Mouse (Mus musculus) spleen, postnatal 14 days (tissue): ENCODE measurements around the gene Fam19a1.
"Not testable (repeated sequence)": the region's sequence is repeated elsewhere in the genome, so short reads cannot be mapped to it uniquely, and the experiment has no call there.

ENCODE experiments used
- DNase-seq, 2 experiments: peaks; one replicate each; pipeline ENCODE4 v3.0.0; 2021 to 2022; ENCODE audit warnings: low spot score in 2 of 2

The Fam19a1 gene

DNA sequence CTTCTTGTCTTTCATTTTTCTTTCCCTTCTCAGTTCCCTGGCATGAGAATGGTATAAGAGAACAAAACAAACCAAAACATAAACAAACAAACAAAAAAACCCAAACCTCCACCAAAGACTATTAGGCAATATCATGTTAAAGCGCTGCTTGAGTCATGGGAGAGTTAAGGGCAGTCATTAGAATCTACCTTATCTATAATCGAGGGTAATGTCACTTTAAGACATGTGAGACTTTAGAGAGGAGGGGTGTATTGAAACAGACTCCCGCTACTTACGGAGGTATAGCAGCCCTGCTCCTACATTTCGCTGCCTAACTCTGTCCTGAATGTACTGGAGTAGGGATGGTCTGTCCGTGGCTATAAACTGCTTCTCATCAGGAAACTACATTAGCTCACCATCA lies at the start of gene Fam19a1:
Gene Fam19a1, plus strand, starts transcription at position 301 of the 400 bp plus-strand sequence.
- DNase-seq: no peak

DNA sequence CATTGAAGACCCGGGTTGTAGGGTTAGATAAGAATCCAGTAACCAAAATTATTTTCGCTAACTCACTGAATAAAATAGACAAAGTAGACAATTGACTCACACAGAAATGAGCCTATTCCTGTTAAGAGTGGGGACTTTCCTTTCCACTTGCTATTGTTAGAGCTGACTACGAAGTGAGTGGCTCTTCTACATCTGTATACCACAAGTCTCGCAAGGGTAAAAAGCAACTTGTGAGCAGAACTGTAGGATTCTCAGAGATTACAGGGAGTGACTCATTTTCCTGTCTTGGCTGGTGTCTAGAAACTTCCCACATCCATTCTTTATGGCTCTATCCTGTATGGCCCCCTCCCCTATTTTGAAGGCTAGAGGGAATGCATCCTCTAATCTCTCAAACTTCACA lies 41.9 kb upstream of the Fam19a1 start:
- DNase-seq: no peak

DNA sequence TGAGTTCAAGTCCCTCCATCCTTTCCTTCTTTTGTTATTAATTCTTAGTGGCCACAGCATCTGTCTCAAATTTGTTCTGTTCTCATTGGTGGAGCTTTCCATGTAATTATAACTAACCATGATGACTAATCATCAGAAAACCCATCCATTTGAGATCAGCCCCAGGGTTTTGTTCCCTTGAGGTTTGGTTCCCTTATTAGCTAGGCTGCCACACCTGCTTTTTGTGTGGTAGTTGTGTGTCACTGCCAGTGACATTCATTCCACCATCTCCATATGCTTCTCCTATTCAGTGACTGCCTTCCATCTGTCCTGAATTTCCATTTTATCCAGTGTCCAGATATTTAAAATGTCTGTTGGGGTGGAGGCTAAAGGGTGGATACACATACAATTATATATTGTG lies 41.4 kb upstream of the Fam19a1 start:
- no peak for DNase-seq

DNA sequence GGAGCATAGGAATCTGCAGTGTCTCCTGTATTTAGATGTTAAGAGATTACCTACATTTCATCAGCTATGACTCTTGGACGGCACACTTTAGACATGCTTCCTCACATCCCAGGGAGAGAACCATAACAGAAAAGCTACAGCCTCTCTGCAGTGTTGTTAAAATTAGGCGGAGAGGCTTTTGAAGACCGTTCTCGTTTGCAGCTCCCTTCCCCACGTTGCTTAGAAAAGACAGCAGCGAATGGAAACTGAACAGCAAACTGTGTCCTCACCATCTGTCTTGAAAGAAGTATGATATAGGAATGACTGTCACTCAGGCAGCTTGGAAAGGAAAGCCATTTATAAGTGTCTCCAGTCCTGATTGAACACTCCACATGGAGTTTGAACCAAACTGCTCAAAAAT lies 23.0 kb upstream of the Fam19a1 start:
- no peak for DNase-seq

DNA sequence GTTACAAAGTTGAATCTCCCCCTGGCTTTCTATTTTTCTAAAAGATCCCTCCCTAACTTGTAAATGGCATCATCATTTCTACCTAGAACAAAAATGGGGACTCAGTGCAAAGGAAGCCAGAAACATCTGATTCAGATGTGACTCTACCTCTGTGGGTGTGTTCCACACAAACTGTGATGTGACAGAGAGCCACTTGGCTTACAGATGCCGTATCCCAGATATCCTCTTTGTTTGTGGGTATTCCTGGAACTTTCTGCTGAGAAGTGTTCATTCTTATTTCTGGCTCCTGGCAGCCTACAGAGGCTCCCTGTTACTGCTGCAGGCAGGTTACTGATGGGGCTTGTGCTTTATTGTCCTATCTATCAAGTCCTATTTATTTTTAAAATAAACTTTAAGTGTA lies 19.2 kb upstream of the Fam19a1 start:
- DNase-seq: no peak

DNA sequence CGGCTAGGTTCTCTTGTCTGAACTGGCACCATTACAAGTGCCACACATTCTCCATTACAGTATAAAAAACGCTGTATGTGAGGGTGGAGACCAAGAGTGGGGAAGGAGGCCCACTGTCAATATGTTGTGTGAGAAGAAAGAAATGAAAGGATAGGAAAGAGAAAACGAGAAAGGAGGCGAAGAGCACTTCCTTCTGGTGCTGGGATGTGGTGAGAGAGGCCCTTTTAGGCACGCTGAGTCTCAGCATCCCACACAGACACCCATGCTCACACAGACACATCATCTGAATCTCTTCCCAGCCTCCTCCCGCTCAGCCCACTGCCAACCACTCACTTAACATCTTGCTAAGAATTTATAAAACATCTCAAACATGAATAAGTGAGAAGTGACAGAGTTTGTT lies 14.7 kb upstream of the Fam19a1 start:
- no peak for DNase-seq

DNA sequence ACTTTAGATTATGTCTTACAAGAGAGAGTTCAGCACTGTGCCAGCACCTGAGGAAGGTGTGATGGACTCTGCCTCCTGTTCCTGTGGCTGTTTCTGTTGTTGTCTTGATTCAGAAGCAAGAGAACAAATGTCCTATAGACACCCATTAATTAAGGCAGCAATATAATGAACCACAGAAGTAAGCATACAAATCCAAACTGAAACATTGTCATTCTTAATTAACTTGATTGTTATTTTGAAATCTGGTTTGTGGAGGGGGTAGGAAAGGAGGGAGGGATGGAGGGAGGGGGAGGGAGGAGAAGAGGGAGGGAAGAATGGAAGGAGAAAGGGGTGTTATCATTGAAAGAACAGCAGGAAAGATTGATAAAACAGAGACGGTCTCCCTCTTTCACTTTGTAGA lies 1.3 kb upstream of the Fam19a1 start:
- no peak for DNase-seq

DNA sequence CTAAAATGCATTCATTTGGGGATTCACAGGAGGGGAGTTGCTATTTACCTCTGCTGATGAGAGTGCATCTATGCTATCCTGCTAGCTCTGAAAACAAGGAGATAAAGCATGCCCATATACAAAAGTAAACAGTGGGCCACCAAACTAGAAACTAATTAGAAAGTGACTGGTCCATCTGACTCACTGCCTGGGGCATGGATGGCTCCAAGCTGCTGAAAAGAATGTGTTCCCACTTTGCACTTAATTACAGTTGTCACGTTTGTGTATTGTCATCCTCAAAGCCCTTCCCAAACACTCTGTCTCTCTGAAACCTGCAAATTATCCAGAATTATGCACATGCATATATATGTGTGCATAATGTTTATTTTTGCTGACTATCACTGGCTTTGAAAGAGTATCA lies 1.2 kb downstream of the Fam19a1 start:
- no peak for DNase-seq

DNA sequence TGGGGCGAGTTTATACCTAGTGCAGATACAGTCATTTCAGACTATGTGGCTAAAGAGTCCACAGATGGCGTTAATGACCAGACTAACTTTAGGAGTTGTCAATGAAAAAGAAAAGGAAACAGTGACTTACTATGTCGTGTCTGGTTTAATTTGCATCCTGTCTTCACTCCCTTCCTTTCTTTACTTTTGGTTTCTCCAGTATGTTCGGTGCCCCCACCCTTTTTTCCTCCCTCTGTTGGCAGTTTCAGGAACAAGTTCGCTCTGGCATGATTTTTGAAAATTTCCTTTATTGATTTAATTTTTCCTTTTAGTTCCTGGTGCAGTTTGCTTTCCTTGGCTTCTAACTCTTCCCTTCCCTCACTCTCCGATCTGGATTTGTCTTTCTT lies 3.2 kb downstream of the Fam19a1 start:
- no peak for DNase-seq

DNA sequence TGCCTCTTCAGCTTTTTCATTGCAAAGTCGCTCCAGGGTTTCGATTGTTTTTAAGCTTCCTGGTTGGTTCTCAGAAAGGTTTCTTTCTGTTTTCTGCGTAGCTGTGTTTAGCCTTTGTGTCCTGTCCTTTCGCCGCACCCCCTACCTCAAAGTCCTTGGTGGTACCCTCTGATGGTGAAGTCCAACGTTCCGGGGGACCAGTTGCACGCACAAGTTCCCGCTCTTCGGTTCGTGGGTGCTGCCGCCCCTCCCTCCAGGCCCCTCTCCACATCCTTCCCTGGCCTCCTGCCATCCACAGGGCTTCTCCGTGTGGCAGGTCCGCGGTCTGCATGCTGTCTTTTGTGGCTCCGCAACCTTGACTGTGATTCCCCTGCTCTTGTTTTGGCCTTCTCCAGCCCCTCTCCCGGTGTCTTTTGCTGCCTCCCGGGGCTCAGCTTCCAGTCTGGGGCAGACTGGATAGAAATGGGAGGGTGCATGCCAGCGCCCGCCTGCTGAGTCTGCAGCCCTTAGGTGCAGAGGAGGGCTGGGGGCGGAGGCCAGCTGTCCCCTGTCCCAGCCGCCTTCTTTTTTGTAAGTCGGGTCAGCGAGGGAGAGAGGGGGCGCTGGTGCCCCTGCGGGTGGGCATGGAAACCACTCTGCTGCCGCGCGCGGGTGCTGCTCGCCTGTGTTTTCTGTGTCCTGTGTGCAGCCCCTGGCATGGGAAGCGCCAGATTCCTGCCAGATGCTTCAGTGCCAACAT lies 3.7 kb downstream of the Fam19a1 start:
- DNase-seq: no peak

DNA sequence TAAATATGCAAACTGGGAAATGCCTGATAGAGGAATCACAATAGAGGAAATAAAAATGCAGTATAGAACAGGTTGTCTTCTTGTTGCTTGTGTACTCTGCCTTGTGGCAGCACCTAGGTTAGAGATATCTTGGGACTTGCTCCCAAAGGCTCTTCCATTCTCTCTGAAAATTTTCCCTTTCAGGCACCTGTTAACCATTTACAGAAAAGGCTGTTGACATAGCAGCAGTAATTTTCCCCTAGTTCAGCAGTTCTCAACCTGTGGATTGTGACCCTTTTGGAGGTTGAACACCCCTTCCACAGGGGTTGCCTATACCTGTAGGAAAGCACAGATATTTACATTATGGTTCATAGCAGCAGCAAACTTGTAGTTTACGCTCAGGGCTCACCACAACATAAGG lies 30.4 kb downstream of the Fam19a1 start:
- no peak for DNase-seq

DNA sequence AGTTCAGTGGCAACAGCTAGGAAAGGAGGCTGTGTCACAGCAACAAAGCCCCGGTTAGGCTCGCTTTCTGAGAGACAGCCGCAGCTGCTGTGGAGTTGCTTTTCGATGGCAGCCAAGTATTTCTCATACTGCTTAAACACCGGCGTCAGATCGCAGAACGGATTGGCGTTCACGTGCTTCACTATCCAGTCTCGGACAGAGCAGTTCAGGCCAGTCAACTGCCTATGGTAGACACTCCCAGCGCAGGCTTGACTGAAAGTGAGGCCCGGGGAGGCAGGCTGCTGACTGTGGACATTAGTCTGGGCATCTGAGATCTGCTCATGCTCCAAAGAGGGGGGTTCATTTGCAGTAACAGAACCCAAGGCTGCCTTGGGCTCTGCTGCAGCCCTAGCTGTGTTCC lies 52.4 kb downstream of the Fam19a1 start:
- no peak for DNase-seq

DNA sequence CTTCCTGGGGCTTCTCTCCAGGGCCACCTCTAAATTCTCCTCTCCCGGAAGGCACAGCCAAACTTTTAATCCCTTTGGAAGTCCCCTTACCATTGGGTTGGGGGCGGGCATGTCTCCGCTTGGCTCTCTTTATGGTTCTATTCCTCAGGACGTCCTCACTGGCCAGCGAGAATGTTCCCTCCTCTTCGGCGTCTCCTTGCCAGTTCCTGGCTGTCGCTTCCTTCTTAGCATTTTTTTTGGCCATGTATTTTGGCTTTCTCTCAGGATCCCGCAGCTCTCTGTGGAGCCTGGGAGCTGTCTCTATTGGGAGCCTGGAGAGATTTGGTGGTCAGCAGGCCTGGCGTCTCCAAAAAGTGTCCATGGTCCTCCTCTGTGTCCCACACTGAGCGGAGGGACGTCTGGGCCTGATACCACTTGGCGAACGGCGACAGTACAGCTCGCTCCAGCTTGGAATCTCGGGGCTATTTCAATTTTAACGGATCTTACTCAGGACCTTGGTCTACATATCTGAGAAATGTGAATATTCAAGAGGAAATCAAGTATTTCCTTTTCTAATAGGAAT lies 52.9 kb downstream of the Fam19a1 start, which contains the start of gene 1700123L14Rik:
Gene 1700123L14Rik, minus strand, starts transcription at position 426 of the 562 bp plus-strand sequence.
- DNase-seq: no peak

DNA sequence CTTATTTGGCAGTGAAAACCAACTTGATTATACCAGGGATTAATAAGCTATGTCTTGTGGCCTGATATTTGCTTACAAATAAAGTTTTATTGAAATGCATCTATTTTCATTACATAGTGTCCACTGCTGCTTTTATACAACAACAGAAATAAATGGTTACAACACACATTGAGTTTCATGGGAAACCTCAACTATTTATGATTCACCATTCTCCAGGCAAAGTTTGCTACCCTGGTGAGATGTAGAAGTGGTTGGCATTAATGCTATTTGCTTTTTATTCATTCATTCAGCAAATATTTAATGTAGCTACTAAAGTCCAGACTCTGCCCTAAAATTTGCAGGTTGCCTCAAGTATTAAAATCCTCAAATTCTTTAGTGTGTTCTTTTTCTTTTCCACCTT lies 54.1 kb downstream of the Fam19a1 start:
- no peak for DNase-seq

DNA sequence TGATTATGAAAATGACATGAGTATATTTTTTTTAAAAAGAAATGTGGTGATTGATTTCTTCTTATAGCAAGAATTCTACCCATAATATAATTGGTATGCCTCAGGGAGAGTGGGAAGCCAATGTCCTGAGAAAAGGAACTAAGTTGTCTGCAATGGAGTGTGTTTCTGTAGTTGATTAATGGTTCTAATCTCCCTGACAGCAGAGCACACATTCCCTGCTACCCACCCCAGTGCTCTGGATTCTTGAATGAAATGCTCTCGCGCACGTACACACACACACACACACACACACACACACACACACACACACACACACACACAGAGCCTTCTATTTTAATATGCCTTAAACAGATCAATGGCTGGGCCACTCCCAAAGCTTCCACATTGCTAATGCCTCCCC lies 60.7 kb downstream of the Fam19a1 start:
- DNase-seq: no peak

DNA sequence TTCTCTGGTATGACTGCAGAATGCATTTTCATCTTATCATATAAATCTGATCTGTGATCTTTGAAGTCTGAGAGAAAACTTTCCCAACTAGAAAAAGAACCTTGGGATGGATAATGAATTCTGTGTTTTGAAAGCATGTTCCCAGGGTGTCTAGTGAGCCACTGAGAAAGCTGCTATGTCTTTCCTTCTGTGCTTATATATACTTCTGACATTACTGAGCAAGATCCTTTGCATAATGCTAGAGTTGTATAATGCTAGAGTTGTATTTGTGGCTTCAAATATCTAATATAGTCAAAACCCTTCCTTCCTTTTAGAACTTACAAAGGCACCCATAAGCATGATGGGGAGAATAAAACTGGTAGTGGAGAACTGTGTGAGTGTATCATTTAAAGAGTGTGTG lies 65.6 kb downstream of the Fam19a1 start:
- DNase-seq: no peak

DNA sequence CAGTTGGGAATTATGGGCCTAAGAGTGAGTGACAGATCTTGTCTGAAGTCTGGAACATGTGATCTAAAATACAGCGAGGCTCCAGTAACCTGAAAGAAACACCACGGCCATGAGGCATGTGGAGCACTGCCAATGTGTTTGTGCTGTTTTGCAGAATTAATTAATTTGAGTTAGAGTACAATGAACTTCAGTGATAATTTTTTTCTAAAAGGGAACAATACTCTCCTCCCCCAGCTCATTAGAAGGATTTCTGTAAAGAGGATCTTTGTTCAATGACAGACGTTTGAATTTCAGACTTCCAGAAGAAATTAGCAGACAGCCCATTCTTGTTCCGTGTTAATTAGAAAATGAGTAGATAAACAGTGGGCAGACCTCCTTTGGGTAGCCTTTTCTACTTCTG lies 70.4 kb downstream of the Fam19a1 start:
- no peak for DNase-seq

DNA sequence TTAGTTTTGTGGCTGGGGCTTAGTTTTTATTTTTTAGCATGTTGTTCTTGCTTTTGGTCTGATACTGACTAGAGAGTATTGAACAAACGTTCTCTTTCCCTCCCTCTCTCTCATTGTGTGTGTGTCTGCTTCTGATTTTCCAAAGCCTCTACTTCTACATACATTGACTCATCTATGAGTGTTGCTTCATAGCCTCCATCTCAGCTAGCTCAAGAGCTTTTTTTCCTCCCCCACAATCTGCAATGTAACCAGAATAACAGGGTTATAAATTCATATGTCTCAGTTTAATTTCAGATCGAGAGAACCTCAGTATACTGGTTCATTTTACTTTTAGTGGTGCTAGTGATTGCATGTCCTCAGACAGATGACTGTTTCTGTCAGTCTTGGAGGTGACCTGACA lies 73.6 kb downstream of the Fam19a1 start:
- no peak for DNase-seq

DNA sequence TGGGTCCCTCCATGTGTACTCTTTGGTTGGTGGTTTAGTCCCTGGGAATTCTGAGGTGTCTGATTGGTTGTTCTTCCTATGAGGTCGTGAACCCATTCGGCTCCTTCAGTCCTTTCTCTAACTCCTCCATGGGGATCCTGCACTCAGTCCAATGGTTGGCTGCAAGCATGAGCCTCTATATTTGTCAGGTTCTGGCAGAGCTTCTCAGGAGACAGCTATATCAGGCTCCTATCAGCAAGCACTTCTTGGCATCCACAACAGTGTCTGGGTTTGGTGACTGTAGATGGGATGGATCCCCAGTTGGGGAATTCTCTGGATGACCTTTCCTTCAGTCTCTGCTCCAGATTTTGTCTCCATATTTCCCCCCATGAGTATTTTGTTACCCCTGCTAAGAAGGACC lies 86.0 kb downstream of the Fam19a1 start:
- not testable (repeated sequence) for DNase-seq

DNA sequence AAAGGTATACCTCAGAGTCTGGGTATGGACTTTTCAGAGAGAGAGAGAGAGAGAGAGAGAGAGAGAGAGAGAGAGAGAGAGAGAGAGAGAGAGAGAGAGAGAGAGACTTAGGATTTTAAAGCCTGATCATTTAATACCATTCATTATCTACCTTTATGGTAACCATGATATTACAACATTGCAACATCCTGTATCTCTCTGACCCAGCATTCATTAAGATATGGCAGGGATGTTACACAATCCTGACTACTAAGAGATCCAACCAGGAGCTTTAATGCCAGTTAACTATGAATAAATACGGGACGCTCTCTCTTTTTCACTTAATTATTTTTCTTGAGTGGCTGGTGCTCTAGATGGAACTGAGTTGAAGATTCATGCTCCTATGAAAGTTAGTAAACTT lies 92.4 kb downstream of the Fam19a1 start:
- DNase-seq: no peak

DNA sequence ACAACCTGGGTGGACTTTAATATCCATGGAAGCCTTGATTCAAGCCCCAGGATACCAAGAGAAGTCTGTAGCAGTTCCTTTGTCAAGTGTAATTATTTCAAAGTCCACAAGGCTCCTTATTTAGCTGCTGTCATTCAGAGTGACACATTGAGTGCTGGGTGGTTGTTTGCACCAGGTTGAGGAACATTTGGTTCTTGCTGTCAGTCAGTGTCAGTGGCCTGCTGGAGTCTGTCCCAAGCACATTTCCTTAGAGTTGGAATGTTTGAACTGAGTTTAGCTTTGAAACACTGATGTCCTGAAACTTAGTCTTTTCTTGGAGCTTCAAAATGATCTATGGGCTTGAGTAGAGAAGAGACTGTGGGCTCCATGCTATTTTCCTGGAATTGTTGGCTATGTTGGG lies 121.9 kb downstream of the Fam19a1 start:
- DNase-seq: no peak

DNA sequence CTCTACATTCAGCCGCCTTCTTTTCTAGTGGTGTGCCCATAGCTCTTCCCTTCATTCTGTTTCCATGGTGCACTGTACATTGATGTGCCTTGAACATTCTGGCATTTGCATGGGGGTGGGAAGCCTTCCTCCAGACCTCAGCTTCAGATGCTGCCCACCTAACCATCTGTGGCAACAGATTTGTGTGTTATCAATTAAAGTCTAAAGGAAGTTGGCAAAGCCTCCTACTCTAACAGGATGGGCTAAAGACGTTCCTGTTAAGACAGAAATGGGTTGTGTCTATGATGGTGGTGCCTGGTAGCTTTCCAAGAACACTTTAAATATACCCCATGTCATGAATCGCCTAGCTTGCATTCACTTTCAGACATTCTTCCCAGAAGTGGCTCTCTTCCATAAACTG lies 131.4 kb downstream of the Fam19a1 start:
- no peak for DNase-seq

DNA sequence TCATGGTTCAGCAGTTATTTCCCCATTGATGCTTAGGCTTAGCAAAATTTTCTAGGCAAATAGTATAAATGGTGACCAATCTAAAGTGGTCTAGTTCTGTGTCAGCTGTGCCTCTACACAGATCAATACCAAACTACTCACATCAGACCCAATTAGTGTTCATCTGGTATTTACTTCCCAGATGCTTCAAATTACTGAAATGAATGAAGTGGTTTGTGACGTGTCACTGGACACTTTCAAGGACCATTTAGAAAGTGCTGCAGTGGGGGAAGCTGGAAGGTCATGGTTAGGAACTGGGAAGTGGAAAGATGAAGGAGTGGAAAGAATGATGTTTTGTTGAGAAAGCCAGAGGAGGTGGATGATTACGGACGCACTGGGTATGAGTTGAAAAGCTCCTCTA lies 139.0 kb downstream of the Fam19a1 start:
- DNase-seq: no peak

DNA sequence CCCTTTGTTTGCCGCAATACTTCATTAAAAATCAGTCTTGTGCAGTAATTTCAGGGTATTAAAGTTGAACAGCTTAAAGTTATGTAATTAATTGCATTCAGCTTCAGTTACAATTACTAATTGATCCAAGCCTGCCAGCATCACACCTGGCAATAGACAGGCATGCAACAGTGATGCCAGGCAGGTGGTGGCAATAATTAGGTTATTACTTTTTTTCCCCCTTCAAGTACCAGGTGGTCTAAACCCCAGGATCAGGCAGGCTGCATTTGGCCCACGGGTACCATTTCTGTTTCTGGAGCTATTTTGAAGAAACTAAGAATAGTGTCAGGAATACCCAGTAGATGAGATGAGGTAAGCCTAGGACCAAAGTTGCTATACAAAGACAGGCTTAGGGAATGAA lies 141.9 kb downstream of the Fam19a1 start:
- DNase-seq: no peak
